Mouse (Mus musculus): ENCODE measurements around the gene Zc3h15. TPM values are rescaled to one million over a fixed set of nuclear protein-coding genes. Genes with fewer than 3 reads are reported as not detected.

The Zc3h15 gene
- total RNA-seq, 4 experiments from 2014 or later = 48.8 to 54.2 (median 52.4) TPM

Other genes with a start within 250 kb of the Zc3h15 start
- 10 to 100 TPM; 33.9 to 39.6 (median 36.0) TPM for gene Itgav, start 80.0 kb downstream of the Zc3h15 start, total RNA-seq (2022)
- gene Fam171b, start 168.2 kb downstream of the Zc3h15 start, total RNA-seq (2022) = under 1 TPM; 0.40 to 0.94 (median 0.55) TPM